In genomic region chr4:82330095-82330494, GRCm38 (mm10) we compare ENCODE assay signal across 18 mouse cellular contexts.
DNase-seq lines count a peak whose midpoint lies in the region; ATAC-seq and TF ChIP-seq lines count a peak whose summit lies in the region.
"Had no signal": no experiment of that assay in that cellular context is flagged by ENCODE, and none has a peak within 500 bp of the region (broad histone marks: within the 10 kb centered on the region; RNA-seq: fewer than 3 reads in every experiment).

No protein-coding gene starts in this region.

- no peak for DNase-seq in heart, adult 2 months
- no peak for DNase-seq in heart, postnatal 10 days
- DNase-seq in lung, postnatal 0 days (ENCODE audit: low spot score), result peak; percentile 63
- no peak for DNase-seq in lung, postnatal 4 days
- no peak for DNase-seq in stomach, postnatal 0 days (ENCODE audit: low spot score)
- DNase-seq: adrenal gland, adult 2 months; adrenal gland, postnatal 25 days; cerebellum, adult 2 months; cerebellum, postnatal 10 days; forebrain, postnatal 0 days; gastrocnemius, postnatal 25 days; heart, postnatal 14 days had no signal

- TF ChIP-seq POLR2A in heart, adult 2 months (IDR thresholded peaks at IDR 0.05; ENCODE audit: insufficient read depth, low read depth, low read length), result no peak

- no peak overlapping the region for H3K4me3 ChIP-seq in heart, adult 2 months
- no peak overlapping the region for H3K4me3 ChIP-seq in lung, postnatal 0 days (ENCODE audit: low read depth, low read length)
- H3K4me3 ChIP-seq in stomach, embryonic 14.5 days (ENCODE audit: low read depth, low read length), result no peak overlapping the region
- H3K4me3 ChIP-seq in stomach, postnatal 0 days (ENCODE audit: low read depth, low read length), result no peak overlapping the region
- H3K4me3 ChIP-seq: embryonic facial prominence, embryonic 10.5 days; forebrain, embryonic 13.5 days; hindbrain, embryonic 10.5 days had no signal

- no peak overlapping the region for H3K4me2 ChIP-seq in lung, postnatal 0 days (replicated peaks; ENCODE audit: low read depth, low read length)
- no peak overlapping the region for H3K4me2 ChIP-seq in stomach, embryonic 14.5 days (replicated peaks; ENCODE audit: low read depth, low read length)
- no peak overlapping the region for H3K4me2 ChIP-seq in stomach, postnatal 0 days (replicated peaks; ENCODE audit: low read depth)
- H3K4me2 ChIP-seq: forebrain, embryonic 13.5 days; hindbrain, embryonic 14.5 days had no signal

- TF ChIP-seq EP300 in heart, adult 2 months (IDR thresholded peaks at IDR 0.05; ENCODE audit: insufficient read depth, low read depth, low read length), result no peak
- no peak for TF ChIP-seq EP300 in lung, postnatal 0 days (IDR thresholded peaks at IDR 0.05)
- no peak for TF ChIP-seq EP300 in stomach, postnatal 0 days (optimal IDR thresholded peaks at IDR 0.05)

- intact Hi-C loops in heart, adult 2 months (cut with DNase I), result no loop called here
- intact Hi-C loops in heart, postnatal 10 days (cut with DNase I), result no loop called here

- peaks cover 5% of the 10 kb centered on the region for H3K4me1 ChIP-seq in heart, adult 2 months (ENCODE audit: control insufficient read depth, insufficient read depth, low read length)
- H3K4me1 ChIP-seq in lung, postnatal 0 days (ENCODE audit: insufficient read depth, low read depth, low read length), result 0 out of 2 replicates have a peak, but pooled peaks cover 4% of the 10 kb centered on the region
- H3K4me1 ChIP-seq in stomach, embryonic 14.5 days (ENCODE audit: control insufficient read depth, insufficient read depth, low read length), result peaks cover 9% of the 10 kb centered on the region
- no peaks in the 10 kb centered on the region for H3K4me1 ChIP-seq in stomach, postnatal 0 days (replicated peaks; ENCODE audit: control insufficient read depth, insufficient read depth)
- H3K4me1 ChIP-seq: hindbrain, embryonic 10.5 days had no signal

- WGBS in heart, adult 2 months, result 59% methylated on average over 4 of the region's 4 CpGs
- 41% methylated on average over 4 of the region's 4 CpGs for WGBS in lung, postnatal 0 days
- 74% methylated on average over 4 of the region's 4 CpGs for WGBS in stomach, embryonic 14.5 days
- 74% methylated on average over 4 of the region's 4 CpGs for WGBS in stomach, postnatal 0 days

- TF ChIP-seq CTCF in heart, adult 2 months (IDR thresholded peaks at IDR 0.05), result no peak
- no peak for TF ChIP-seq CTCF in lung, postnatal 0 days (IDR thresholded peaks at IDR 0.05)
- TF ChIP-seq CTCF in stomach, postnatal 0 days (IDR thresholded peaks at IDR 0.05; ENCODE audit: low read depth), result no peak

- 0 out of 2 replicates have a peak, but pooled peaks cover 2% of the 10 kb centered on the region for H3K79me2 ChIP-seq in heart, adult 2 months (replicated peaks; ENCODE audit: control insufficient read depth, insufficient read depth, low read length)

- no peaks in the 10 kb centered on the region for H3K27me3 ChIP-seq in heart, adult 2 months (ENCODE audit: control insufficient read depth, insufficient read depth, low read length)
- H3K27me3 ChIP-seq in lung, postnatal 0 days (replicated peaks; ENCODE audit: insufficient read depth, low read length), result no peaks in the 10 kb centered on the region
- no peaks in the 10 kb centered on the region for H3K27me3 ChIP-seq in stomach, embryonic 14.5 days (ENCODE audit: control insufficient read depth, insufficient read depth, low read length)
- no peaks in the 10 kb centered on the region for H3K27me3 ChIP-seq in stomach, postnatal 0 days (ENCODE audit: control insufficient read depth, insufficient read depth, low read length)
- H3K27me3 ChIP-seq: CH12.LX; forebrain, embryonic 13.5 days had no signal

- H3K9ac ChIP-seq in heart, adult 2 months (ENCODE audit: low read depth, low read length), result no peak overlapping the region
- no peak overlapping the region for H3K9ac ChIP-seq in lung, postnatal 0 days (replicated peaks; ENCODE audit: low read depth)
- H3K9ac ChIP-seq in stomach, embryonic 14.5 days (replicated peaks; ENCODE audit: low read depth, low read length), result no peak overlapping the region
- H3K9ac ChIP-seq in stomach, postnatal 0 days (ENCODE audit: low read length), result no peak overlapping the region
- H3K9ac ChIP-seq: forebrain, embryonic 13.5 days; forebrain, postnatal 0 days; hindbrain, embryonic 14.5 days had no signal

- peak; percentile 28; the same call in 1 of the 2 replicates for ATAC-seq in lung, postnatal 0 days
- ATAC-seq in stomach, embryonic 14.5 days (ENCODE audit: insufficient number of reproducible peaks, insufficient read depth, low FRiP score, low read depth), result no peak
- ATAC-seq in stomach, postnatal 0 days (ENCODE audit: low FRiP score, low TSS enrichment), result no peak
- ATAC-seq: forebrain, embryonic 13.5 days; forebrain, postnatal 0 days had no signal

- H3K27ac ChIP-seq in heart, adult 2 months, result peak overlapping the region; percentile 48
- H3K27ac ChIP-seq in lung, postnatal 0 days (ENCODE audit: low read length), result no peak overlapping the region
- H3K27ac ChIP-seq in stomach, embryonic 14.5 days (ENCODE audit: low read length), result peak overlapping the region; percentile 4; the same call in 1 of the 2 replicates
- H3K27ac ChIP-seq in stomach, postnatal 0 days (replicated peaks), result no peak overlapping the region
- H3K27ac ChIP-seq: embryonic facial prominence, embryonic 10.5 days; forebrain, embryonic 13.5 days; hindbrain, embryonic 10.5 days; hindbrain, embryonic 14.5 days had no signal

- peaks cover 41% of the 10 kb centered on the region for H3K36me3 ChIP-seq in heart, adult 2 months (ENCODE audit: control insufficient read depth, insufficient read depth, low read length)
- no peaks in the 10 kb centered on the region for H3K36me3 ChIP-seq in lung, postnatal 0 days (ENCODE audit: insufficient read depth, low read length)
- H3K36me3 ChIP-seq in stomach, embryonic 14.5 days (ENCODE audit: control insufficient read depth, insufficient read depth, low read length), result peaks cover 13% of the 10 kb centered on the region; the same call in 1 of the 2 replicates
- H3K36me3 ChIP-seq in stomach, postnatal 0 days (ENCODE audit: control insufficient read depth, insufficient read depth, low read length), result 0 out of 2 replicates have a peak, but pooled peaks cover 3% of the 10 kb centered on the region
- H3K36me3 ChIP-seq: hindbrain, embryonic 10.5 days had no signal

- H3K9me3 ChIP-seq in lung, postnatal 0 days (ENCODE audit: low read length), result no peaks in the 10 kb centered on the region
- no peaks in the 10 kb centered on the region for H3K9me3 ChIP-seq in stomach, embryonic 14.5 days (ENCODE audit: control insufficient read depth, low read depth, low read length)
- H3K9me3 ChIP-seq in stomach, postnatal 0 days (ENCODE audit: control insufficient read depth, low read length), result no peaks in the 10 kb centered on the region
- H3K9me3 ChIP-seq: embryonic facial prominence, embryonic 10.5 days; forebrain, embryonic 13.5 days; hindbrain, embryonic 10.5 days had no signal

Comparison
In these comparisons a context has a peak if more than half of its experiments do, and no peak if none do; other contexts are left out.
1. H3K27ac ChIP-seq: peak in heart, adult 2 months (single experiment) and stomach, embryonic 14.5 days (single experiment); none in lung, postnatal 0 days (single experiment) and stomach, postnatal 0 days (single experiment).